16 mouse cellular contexts compared by ENCODE assay signal in the genomic region with DNA sequence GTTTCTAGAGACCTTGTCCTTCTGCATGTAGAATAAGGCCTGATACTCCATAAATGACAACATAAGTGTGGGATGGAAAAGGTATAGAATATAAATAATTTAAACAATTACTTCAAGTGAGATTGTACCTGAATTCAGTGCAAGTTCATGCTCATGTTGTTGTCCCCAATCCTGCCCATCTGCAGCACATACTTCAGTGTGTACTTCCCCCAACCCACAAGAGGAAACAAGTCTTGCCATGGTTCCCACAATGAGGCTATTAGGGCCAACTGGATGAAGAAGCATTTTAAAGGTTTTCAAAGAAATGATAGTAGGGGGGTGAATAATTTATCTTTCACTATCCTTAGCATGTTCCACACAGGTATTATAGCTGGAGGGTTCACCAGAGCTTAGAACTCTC.
"Had no signal": no experiment of that assay in that cellular context is flagged by ENCODE, and none has a peak within 500 bp of the region (broad histone marks: within the 10 kb centered on the region; RNA-seq: fewer than 3 reads in every experiment).

No protein-coding gene starts in this region.

- DNase-seq: lung, adult 2 months; retina, postnatal 1 day; right cerebral cortex, adult 18-20 months; right cerebral cortex, postnatal 25 days; right cerebral cortex, postnatal 4 days; spleen, adult 18-20 months; thymus, adult 18-20 months; thymus, postnatal 14 days; thymus, postnatal 36 days had no signal

- H3K4me2 ChIP-seq: lung, embryonic 15.5 days; midbrain, embryonic 11.5 days; midbrain, embryonic 13.5 days; midbrain, embryonic 15.5 days; neural tube, embryonic 12.5 days had no signal

- H3K9me3 ChIP-seq: lung, embryonic 15.5 days; midbrain, embryonic 13.5 days; midbrain, embryonic 15.5 days; neural tube, embryonic 12.5 days had no signal

- ATAC-seq: midbrain, embryonic 13.5 days; midbrain, embryonic 15.5 days had no signal

- H3K27me3 ChIP-seq: lung, embryonic 15.5 days; midbrain, embryonic 13.5 days; midbrain, embryonic 15.5 days; neural tube, embryonic 12.5 days had no signal

- H3K9ac ChIP-seq: lung, embryonic 15.5 days; midbrain, embryonic 13.5 days; midbrain, embryonic 15.5 days; neural tube, embryonic 12.5 days had no signal

- H3K4me1 ChIP-seq: lung, embryonic 15.5 days; midbrain, embryonic 13.5 days; midbrain, embryonic 15.5 days; neural tube, embryonic 12.5 days had no signal

- H3K4me3 ChIP-seq: lung, embryonic 15.5 days; megakaryocyte, embryonic 14.5 days; midbrain, embryonic 13.5 days; midbrain, embryonic 15.5 days; neural tube, embryonic 12.5 days had no signal

- H3K36me3 ChIP-seq: lung, embryonic 15.5 days; midbrain, embryonic 13.5 days; midbrain, embryonic 15.5 days; neural tube, embryonic 12.5 days had no signal

- H3K27ac ChIP-seq: lung, embryonic 15.5 days; macrophage; midbrain, embryonic 13.5 days; midbrain, embryonic 15.5 days; neural tube, embryonic 12.5 days had no signal
